Mouse (Mus musculus) monocyte, adult 59 days (primary cell): ENCODE results near the gene T. TPM values are rescaled to one million over a fixed set of nuclear protein-coding genes. Genes with fewer than 3 reads are reported as not detected.

Experiments used
- total RNA-seq, 2 experiments: library from RNA; stranded (reverse); gene quantifications; one replicate each; pipeline ENCODE4 v1.2.4; 2023

T gene
- not detected for total RNA-seq

GRCm38 (mm10) chr17:8433978-8434960, at the start of gene T:
Gene T (plus strand): TSS chr17:8434423.

Other genes starting within 250 kb of the T start
- gene Ccr6, start 198.4 kb upstream of the T start, total RNA-seq = 1 to 10 TPM; 1.6 to 3.1 TPM
- 10 to 100 TPM; 47.3 to 53.0 TPM for gene Mpc1, start 151.5 kb upstream of the T start, total RNA-seq
- gene Sft2d1, start 123.3 kb upstream of the T start, total RNA-seq = 100 to 1,000 TPM; 129 to 147 TPM
- under 1 TPM; 0.81 to 0.88 TPM for gene Prr18, start 97.0 kb upstream of the T start, total RNA-seq
- not detected for gene T2, start 78.4 kb upstream of the T start, total RNA-seq
- under 1 TPM; 0.26 to 0.39 TPM for gene Pde10a, start 90.9 kb downstream of the T start, total RNA-seq
- gene Gm17087, start 132.5 kb downstream of the T start, total RNA-seq = not detected